Mouse (Mus musculus): ENCODE results near the gene Tbc1d2.

Tbc1d2 gene

DNA sequence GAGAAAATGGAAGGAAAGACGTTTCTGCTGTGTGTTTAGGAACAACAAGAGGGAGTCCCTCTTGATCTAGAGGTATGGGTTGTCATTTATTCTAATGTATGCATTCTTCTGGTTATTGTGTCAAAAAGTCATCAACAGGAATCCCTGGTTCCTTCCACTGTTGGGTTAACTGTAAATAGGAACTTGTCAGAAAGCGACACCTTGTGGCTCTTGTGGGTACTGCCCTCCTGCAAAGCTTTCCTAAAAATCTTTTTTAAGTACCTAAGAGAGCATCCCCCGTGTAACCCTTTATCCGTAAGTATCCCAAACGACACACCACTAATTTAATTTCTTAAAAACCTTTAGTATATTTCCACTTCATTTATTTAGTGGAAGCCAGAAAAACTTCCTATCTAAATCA lies 7.1 kb upstream of the Tbc1d2 start:
- CTCF ChIA-PET: interaction anchor here (0.6 to 6.9 kb wide), 33 partner anchors 9 to 251 kb away, joined by 3 to 88 read pairs (median 5); partner anchors contain the start of genes Coro2a (in 2 of the 4) and Trim14 (in 1 of the 4)
- POLR2A ChIA-PET: interaction anchor here (0.7 to 4.6 kb wide), 14 partner anchors 13 to 55 kb away, joined by 3 to 21 read pairs (median 4); partner anchors contain the start of gene Coro2a (in 1 of the 4)

DNA sequence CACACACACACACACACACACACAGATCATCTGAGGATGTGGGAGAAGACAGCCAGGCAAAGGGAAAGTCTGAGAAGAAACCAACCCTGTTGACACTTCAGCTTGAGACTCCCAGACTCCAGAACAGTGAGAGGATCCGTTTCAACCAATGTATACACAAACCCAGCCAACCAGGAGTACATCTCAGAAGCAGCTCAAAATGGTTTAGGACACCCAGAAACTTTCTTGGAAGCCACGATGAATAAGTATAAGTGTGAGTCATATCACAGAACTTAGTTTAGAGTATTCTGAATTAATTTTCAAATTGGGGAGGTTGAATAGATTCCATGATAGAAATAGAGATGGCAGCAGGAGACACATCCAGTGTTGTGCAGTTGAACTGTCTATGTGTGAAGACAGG lies 5.9 kb upstream of the Tbc1d2 start:
- CTCF ChIA-PET: interaction anchor here (0.6 to 6.9 kb wide), 20 partner anchors 9 to 177 kb away, joined by 3 to 88 read pairs (median 6); no protein-coding TSS in a partner anchor
- POLR2A ChIA-PET: interaction anchor here in 2 of 4 experiments (0.6 to 4.6 kb wide), 11 partner anchors 9 to 214 kb away, joined by 3 to 21 read pairs (median 6); no protein-coding TSS in a partner anchor

DNA sequence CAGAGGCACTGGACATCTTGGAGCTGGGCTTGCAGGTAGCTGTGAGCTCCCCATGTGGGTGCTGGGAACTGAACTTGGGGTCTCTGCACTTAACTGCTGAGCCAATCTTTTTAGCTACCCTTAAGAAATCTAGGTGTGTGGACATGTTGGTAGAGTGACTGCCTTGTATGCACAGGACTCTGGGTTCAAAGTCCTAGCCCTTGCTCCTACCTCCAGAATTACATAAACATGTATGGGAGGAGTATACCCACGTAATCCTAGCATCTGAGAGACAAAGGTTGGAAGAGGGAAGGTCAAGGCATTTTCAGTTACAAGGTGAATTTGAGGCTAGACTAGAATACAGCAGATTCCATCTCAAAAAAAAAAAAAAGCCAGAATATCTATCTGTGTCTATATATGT lies 5.3 kb upstream of the Tbc1d2 start:
- POLR2A ChIA-PET: interaction anchor here in 2 of 4 experiments (0.6 to 4.6 kb wide), 12 partner anchors 9 to 263 kb away, joined by 3 to 21 read pairs (median 4); no protein-coding TSS in a partner anchor
- CTCF ChIA-PET: interaction anchor here (0.6 to 6.9 kb wide), 10 partner anchors 34 to 176 kb away, joined by 3 to 88 read pairs (median 24); no protein-coding TSS in a partner anchor

DNA sequence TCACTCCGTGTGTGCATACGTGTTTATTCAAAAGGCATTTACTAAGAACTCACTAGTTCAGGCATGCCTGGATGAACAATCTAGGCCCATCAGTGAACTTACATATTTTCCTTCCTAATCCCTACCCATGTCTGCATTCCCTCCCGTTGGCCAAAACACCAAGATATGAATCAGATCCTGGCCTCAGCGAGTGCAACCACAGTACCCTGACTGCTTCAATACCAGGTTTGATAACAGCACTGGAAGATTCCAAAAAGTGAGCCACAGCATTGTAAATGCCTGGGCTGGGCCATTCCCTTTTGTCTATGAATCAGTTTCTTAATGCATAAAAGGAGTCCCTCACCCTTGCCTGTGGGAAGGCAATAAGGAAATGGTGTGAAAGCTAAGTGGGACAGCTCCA lies 848 bp downstream of the Tbc1d2 start:
- POLR2A ChIA-PET: interaction anchor here (0.6 to 11.4 kb wide), 15 partner anchors 9 to 463 kb away, joined by 3 to 134 read pairs (median 7); no protein-coding TSS in a partner anchor
- CTCF ChIA-PET: interaction anchor here in 1 of 4 experiments (0.6 to 1.4 kb wide), 4 partner anchors 20 to 457 kb away, joined by 3 to 8 read pairs (median 4); no protein-coding TSS in a partner anchor

DNA sequence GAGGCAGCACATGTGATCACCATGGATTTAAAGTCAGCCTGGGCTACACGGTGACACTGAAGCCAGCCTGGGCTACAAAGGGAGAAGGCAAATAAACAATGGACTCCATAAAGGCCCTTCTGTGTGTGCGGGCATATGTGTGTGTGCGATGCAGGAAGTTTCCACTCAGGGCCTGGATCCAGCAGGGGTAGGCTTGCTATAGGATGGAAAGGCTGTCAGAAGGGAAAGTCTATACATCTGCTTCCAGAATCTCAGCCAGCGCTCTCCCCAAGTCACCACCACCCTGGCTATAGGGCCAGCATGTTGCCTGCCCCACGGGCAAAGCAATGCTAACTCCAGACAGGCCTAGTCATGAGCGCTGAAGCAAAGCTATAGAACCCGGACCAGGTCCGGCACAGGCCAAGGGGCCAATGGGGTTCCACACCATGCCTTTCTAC lies 6.3 kb downstream of the Tbc1d2 start:
- ChIA-PET POLR2A (interaction anchor here (0.6 to 11.4 kb wide), 27 partner anchors 8 to 1538 kb away, joined by 3 to 134 read pairs (median 4); partner anchors contain the start of gene Nans (in 1 of the 4)), CTCF (interaction anchor here (0.5 to 3.5 kb wide), 14 partner anchors 10 to 732 kb away, joined by 3 to 22 read pairs (median 6); partner anchors contain the start of gene Coro2a (in 1 of the 4))

DNA sequence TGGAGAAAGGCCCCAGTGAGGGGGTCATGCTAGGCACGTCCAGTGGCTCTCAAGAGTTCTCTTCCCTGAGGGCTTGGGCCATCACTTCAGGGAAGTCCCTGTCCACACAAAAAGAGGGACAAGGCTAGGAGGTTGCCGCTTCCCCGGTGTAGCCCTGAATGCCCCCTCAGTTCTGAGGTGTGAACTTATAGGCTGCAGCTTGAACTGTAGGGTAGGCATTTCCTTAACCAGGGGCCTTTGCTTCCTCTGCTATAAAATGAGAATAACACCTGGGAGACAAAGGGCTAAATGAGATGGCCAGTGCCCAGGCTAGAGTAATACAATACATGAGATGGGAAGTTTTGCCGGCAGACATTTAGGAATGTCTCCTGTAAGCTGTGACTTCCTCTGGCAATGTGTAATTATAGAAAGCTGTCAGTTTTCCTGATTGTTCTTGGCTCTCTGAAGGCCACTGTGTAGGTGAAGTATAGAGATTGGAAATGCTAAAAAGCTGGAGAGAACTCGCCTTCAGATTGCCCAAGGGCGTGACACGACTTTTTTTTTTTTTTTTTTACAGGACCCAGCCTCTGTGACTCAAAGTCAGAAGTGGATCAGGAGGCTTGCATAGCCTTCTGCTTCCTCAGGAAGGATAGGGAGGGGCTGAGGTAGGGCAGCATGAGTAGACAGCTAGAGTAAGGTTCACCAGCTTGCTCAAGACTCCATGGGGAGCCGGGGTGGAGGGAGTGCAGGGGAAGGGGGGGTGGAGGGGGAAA lies 6.9 kb downstream of the Tbc1d2 start:
- ChIA-PET CTCF (interaction anchor here (0.5 to 3.5 kb wide), 18 partner anchors 9 to 732 kb away, joined by 3 to 22 read pairs (median 5); partner anchors contain the start of gene Coro2a (in 1 of the 4)), POLR2A (interaction anchor here (0.6 to 11.4 kb wide), 26 partner anchors 8 to 1538 kb away, joined by 3 to 134 read pairs (median 4); no protein-coding TSS in a partner anchor)

DNA sequence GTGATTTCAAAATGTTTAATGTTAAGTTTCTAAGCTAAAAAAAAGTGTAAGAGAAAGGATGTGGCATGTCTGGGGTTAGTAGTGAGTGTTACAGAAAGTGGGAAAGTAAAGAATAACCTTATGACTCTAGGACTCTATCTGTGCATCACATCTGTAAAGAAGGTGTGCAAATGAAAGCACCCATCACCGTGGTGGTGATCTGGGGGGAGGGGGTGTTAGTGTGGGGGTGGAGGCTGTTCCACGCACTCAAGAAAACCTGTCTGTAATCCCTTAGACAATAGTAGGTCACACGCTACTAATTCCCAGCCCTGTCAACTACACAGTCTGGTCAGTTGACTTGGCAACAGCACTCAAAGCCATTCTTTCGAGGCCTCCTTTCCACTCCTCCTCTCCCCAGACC lies 8.7 kb downstream of the Tbc1d2 start:
- CTCF ChIA-PET: interaction anchor here in 2 of 4 experiments (0.6 to 1.5 kb wide), 2 partner anchors 30 to 97 kb away, joined by 4 to 7 read pairs; no protein-coding TSS in a partner anchor

DNA sequence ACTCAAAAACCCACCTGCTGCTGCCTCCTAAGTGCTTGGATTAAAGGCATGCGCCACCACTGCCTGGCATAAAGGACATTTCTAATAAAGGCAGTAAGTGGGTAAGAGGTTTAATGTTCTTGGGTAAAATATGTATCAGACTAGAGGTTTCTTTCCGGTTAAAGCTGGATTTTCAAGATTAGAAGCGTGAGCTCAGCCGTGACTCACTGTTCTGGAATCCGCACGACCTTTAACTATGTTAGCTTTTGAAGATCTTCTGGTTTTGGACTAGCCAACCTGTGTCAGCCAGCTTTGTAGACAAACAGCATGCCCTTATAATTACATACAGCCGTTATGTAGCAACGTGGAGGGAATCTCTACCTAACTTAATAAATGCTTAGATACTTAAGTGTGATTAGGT lies 10.1 kb downstream of the Tbc1d2 start:
- ChIA-PET POLR2A (interaction anchor here in 2 of 4 experiments (0.7 to 5.7 kb wide), 3 partner anchors 10 to 25 kb away, joined by 4 to 47 read pairs (median 5); partner anchors contain the start of gene Tbc1d2 (in 1 of the 2)), CTCF (no interaction called here)

More for the DNA sequence above, 8.7 kb downstream of the Tbc1d2 start:
- POLR2A ChIA-PET: interaction anchor here in 2 of 4 experiments (0.7 to 11.4 kb wide), 4 partner anchors 11 to 181 kb away, joined by 3 to 134 read pairs (median 44); no protein-coding TSS in a partner anchor

DNA sequence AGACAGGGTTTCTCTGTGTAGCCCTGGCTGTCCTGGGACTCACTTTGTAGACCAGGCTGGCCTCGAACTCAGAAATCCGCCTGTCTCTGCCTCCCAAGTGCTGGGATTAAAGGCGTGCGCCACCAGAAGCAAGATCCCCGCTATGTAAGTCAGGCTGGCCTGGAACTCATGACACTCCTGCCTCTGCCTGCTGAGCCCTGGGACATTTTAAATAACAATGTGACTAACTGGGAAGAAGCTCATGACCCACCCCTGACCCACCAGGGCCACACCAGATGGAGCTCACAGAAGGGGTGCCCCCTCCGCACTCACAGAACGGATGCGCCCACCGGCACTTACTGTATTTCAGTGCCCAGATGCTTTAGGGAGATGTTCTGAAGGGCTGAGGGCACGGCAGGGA lies 12.8 kb downstream of the Tbc1d2 start:
- ChIA-PET POLR2A (interaction anchor here in 3 of 4 experiments (0.6 to 12.1 kb wide), 25 partner anchors 9 to 1789 kb away, joined by 3 to 223 read pairs (median 5); partner anchors contain the start of genes Ncbp1 (in 1 of the 3), Tbc1d2 (in 1 of the 3) and Tstd2 (in 1 of the 3)), CTCF (interaction anchor here in 3 of 4 experiments (0.5 to 1.8 kb wide), 7 partner anchors 8 to 25 kb away, joined by 3 to 12 read pairs (median 3); no protein-coding TSS in a partner anchor)

DNA sequence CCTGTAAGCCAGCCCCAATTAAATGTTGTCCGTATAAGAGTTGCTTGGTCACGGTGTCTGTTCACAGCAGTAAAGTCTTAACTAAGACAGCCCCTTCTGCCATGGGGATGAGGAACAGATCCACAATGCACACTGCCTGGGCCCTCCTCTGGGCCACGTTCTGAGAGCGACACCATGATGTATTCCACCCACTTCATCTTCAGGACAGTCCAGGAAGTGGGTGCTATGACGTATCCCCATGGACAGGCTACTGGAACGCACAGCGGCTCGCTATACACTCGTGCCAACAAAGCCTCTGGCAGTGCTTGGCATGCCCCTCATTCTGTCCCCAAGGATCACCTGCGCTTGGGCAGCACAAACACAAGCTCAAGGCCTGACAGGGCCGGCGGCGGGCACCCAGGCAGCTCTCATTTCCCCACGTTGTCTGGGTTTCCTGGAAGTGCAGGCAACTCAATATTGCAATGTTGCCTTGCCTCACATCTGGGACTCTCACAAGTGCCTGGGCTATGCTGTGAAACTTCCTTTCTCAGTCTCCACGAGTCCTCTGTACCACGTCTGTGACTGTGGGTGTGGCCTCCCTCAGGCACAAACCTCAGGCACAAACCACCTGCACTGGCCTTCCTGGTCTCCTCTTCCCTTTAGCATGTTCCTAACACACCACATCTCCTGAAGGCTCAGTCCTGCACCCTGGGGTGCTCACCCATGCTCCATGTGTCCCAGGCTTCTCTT lies 14.1 kb downstream of the Tbc1d2 start:
- ChIA-PET POLR2A (interaction anchor here in 2 of 4 experiments (0.7 to 12.1 kb wide), 7 partner anchors 11 to 33 kb away, joined by 3 to 223 read pairs (median 15); partner anchors contain the start of gene Tbc1d2 (in 1 of the 2)), CTCF (interaction anchor here in 3 of 4 experiments (0.5 to 3.3 kb wide), 5 partner anchors 15 to 153 kb away, joined by 3 to 11 read pairs (median 8); no protein-coding TSS in a partner anchor)

DNA sequence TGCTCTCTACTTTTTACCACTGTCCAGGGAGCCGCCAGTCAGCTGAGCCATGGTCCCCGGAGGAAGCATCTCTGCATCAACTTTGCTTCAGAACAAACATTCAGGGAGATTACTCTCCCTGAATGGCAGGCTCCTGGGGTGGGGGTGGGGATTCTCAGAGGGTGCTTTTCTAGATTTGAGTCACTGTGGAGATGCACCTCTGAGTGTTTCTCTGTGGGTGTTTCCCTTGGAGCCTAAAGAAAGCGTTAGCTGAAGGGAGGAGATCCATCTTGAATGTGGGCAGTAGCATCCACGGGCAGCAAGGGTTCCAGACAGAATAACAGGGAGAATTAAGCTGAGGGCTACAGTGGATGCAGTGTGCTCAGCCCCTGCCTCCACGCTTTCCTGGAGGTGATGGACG lies 15.1 kb downstream of the Tbc1d2 start:
- ChIA-PET CTCF (interaction anchor here in 3 of 4 experiments (0.5 to 3.3 kb wide), 3 partner anchors 22 to 32 kb away, joined by 4 to 10 read pairs (median 5); no protein-coding TSS in a partner anchor), POLR2A (interaction anchor here (0.6 to 12.1 kb wide), 14 partner anchors 8 to 1364 kb away, joined by 3 to 223 read pairs (median 4); partner anchors contain the start of gene Tbc1d2 (in 1 of the 4))

DNA sequence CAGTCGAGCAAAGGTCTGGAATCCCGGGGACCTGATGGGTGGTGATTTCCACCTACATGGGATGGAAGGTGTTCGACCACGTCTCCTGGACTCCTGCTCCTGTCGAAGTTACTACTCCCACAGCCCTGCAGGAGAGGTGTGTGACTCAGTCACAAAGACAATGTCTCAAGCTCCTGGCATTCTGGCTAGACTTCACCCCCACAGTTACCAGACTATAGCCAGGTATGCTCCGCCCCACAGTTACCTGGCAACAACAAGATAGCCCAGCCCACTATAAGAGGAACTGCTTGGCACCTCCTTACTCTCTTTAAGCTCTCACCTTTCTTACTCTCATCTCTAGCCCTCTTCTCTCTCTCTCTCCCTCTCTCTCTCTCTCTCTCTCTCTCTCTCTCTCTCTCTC lies 16.4 kb downstream of the Tbc1d2 start:
- CTCF ChIA-PET: interaction anchor here in 3 of 4 experiments (0.6 to 3.3 kb wide), 9 partner anchors 10 to 89 kb away, joined by 3 to 10 read pairs (median 5); partner anchors contain the start of gene Coro2a (in 1 of the 3)
- POLR2A ChIA-PET: interaction anchor here in 2 of 4 experiments (0.7 to 12.1 kb wide), 18 partner anchors 10 to 245 kb away, joined by 3 to 223 read pairs (median 4); partner anchors contain the start of gene Tbc1d2 (in 1 of the 2)

DNA sequence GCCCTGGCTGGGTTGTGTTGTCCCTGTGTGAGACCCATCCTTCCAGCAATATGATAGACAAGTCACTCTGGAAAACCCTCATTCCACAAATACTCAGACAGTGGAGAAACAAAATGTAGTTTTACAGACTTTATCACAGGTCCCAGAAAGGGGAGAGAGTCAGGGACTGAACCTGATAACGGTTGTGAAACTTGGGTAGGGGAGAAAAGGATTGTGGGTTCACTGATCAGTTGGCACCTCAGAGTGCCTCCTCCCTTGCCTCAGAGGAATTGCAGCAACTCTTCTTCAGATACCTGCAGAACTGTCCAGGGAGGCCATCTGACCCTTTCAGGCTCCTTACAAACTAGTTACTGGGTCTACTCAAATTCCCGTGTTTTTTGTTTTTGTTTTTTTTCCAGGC lies 17.5 kb downstream of the Tbc1d2 start:
- ChIA-PET CTCF (interaction anchor here in 1 of 4 experiments (0.8 to 2.1 kb wide), 3 partner anchors 9 to 31 kb away, joined by 3 to 8 read pairs (median 4); partner anchors contain the start of gene Coro2a), POLR2A (interaction anchor here in 2 of 4 experiments (1.2 to 12.1 kb wide), 6 partner anchors 9 to 32 kb away, joined by 3 to 223 read pairs (median 38); partner anchors contain the start of gene Tbc1d2 (in 1 of the 2))

DNA sequence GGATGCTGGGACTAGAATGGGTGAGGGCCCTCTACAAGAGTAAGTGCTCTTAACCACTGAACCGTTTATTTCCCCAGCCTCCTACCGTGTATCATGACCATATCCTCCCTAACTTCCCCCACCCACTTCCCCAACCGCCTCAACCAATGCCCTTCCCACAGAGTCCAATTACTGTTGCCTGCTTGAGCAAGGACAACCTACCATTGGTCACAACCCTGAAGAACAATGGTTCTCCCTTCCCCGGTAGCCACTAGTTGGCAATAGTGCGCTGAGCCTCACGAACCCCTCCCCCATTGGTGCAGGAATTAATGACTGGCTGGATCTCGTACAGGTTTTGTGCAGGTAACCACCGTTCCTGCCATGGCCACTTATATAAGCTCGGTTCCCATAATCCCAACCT lies 19.6 kb downstream of the Tbc1d2 start:
- CTCF ChIA-PET: interaction anchor here in 3 of 4 experiments (0.8 to 1.5 kb wide), 4 partner anchors 12 to 19 kb away, joined by 3 to 9 read pairs (median 4); no protein-coding TSS in a partner anchor
- POLR2A ChIA-PET: interaction anchor here in 2 of 4 experiments (0.5 to 12.1 kb wide), 8 partner anchors 10 to 44 kb away, joined by 3 to 223 read pairs (median 12); no protein-coding TSS in a partner anchor

DNA sequence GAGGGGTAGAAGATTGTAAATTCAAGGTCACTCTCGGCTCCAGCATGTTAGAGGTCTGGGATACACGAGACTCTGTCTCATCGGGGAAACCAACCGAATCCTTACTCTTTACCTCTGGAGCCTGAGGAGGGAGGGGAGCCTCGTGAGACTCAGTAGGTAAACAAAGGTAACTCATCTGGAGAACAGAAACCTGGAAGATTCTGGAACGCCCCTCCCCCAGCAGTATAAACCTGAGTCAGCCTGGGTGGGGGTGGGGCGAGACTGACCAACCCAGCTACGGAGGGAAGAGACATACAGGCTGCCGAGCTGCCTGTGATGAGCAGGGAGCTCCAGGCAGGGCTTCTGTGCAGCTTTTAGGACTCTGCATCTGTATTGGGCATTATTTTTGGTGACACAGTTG lies 21.1 kb downstream of the Tbc1d2 start:
- POLR2A ChIA-PET: interaction anchor here in 3 of 4 experiments (0.6 to 19.3 kb wide), 18 partner anchors 4 to 1685 kb away, joined by 3 to 223 read pairs (median 10); partner anchors contain the start of gene Tbc1d2 (in 1 of the 3)
- CTCF ChIA-PET: interaction anchor here (0.6 to 3.8 kb wide), 14 partner anchors 8 to 27 kb away, joined by 3 to 17 read pairs (median 6); no protein-coding TSS in a partner anchor

DNA sequence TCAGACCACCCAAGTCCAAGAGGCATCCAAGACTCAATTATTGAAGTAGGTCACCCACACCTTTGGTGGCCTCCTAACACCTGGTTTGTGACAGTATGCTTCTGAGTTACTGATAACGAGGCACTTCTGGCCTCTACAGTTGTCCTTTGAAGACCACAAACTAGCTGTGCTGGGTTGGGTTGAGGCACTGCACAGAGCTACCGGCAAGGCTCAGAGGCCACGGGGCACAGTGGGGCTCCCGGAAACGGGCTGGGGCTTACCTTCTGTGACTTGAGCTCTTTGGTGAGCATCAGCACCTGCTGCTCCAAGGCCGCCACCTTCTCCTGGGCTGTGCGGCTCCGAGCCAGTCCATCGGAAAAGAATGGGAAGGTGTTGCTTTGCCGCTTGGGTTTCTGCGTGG lies 21.9 kb downstream of the Tbc1d2 start:
- ChIA-PET POLR2A (interaction anchor here in 2 of 4 experiments (0.6 to 19.3 kb wide), 16 partner anchors 5 to 174 kb away, joined by 3 to 223 read pairs (median 11); partner anchors contain the start of genes Coro2a (in 1 of the 2) and Tbc1d2 (in 1 of the 2)), CTCF (interaction anchor here (0.6 to 3.8 kb wide), 10 partner anchors 7 to 284 kb away, joined by 3 to 17 read pairs (median 6); partner anchors contain the start of gene Coro2a (in 1 of the 4))
